Mouse (Mus musculus) kidney, postnatal 25 days (tissue): ENCODE measurements at regions not wholly inside any gene's neighbourhood (a gene's known extent, or its start where the extent isn't known, plus 50 kb on each side); places are given as distances from the start of the nearest gene placed in this dataset.

Experiments
- DNase-seq, 2 experiments: peaks; one replicate each; pipeline ENCODE4 v3.0.0; 2021; ENCODE audit warnings: mixed read lengths in 2 of 2

DNA sequence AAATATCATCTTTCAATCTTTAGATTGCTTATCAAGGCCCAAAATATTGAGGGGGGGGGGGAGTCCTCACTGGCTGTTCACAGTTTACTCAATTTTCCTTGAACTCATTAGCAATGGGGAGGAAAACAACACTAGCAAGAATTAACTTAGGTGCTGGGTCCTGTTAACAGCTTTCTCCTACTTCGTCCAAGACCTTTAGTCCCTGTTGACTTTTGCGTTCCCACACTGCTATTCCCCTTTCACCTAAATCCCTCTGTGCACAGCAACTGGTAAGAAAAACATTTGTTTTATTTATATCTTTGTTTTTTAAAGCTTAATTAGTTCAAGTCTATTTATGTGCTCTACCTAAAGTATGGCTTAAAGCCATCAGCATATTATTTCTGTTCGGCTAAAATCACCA lies 240.3 kb downstream of the Rnf152 start:
- DNase-seq, result peak; percentile 7 to 51

DNA sequence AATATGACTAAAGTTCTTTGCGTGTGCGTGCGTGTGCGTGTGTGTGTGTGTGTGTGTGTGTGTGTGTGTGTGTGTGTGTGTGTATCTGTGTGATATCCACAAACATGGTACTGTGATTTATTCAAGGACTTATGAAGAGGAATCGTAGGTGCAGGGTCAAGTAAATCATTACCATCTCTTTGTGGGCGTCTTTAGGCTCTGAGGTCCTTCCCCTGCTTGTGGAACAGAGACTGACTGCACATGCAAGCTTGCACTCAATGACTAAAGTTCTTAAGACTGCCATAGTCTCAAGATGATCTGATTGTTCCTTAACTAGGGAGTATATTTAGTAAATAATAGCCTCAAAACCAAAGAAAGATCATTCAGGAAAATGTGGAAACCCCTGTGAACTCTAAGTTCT lies 241.1 kb downstream of the Rnf152 start:
- peak; percentile 17 to 59 for DNase-seq

DNA sequence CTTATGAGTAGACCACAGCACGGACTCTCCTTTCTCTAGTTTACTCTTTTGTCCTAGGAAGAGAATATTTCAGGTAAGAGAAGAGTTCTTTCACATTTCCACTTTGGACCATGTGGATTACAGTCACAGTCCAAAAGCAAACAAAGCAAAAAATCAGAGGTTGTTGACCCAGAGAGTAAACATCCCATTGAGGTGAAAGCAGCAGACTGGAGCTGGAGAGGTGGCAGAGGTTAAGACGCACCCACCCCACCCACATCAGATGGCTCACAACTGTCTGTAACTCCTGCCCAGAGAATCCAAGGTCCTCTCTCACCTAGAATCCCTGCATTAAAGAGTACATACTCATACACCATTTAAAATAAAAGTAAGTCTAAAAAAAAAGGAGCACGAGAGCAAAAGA lies 241.7 kb downstream of the Rnf152 start:
- DNase-seq, result peak; percentile 44 to 85

DNA sequence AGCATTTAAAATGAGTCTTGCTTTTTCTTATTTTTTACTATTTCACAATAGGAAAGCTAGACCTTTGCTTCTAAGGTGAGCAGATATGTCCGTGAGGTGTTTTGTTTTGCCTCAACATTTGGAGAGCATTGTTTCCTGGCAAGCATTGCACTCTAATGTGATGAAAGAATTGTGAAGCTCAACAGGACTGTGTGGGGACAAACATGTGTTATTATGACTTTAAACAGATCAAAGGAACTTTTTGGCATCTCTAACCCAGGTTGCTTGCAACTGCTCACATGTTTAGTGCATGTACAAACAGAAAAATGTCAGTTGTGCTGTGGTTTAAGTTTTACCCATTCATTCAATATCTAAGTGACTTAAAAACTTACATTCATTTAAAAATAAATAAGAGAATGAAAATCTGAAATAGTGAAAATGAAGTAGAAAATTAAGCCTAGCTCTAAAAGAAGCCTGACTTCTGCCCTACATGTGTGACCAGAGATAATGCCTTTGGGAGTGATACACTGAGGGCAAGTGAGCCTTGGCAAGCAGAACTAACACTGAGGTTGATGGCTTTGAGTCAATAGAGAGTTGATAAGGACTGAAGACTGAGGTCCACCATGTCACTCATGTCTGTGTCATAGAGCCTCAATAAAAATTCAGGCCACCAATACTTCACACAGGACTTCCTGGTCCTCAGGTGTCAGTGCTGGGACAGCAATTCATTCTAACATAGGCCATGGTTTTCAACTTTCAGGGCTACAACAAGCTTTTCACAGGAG lies 243.6 kb downstream of the Rnf152 start:
- no peak for DNase-seq

DNA sequence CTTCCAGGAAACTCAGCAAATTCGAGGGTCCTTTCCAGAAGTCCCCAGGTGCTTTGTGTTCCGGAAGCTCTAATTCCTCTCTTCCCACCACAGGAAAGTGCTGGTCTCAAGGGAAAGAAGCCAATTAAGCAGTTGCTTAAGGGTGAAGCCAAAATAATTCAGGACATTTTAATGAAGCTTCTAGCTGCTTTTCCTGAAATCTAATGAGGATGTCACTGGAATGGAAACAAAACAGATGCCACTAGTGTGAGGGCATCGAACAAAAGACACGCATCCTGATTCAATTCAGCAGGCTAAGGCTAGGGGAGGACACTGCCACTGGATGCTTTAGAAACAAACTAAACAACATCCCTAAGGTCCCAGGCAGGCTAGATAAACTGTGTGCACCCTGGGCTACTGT lies 245.3 kb downstream of the Rnf152 start:
- no peak for DNase-seq

DNA sequence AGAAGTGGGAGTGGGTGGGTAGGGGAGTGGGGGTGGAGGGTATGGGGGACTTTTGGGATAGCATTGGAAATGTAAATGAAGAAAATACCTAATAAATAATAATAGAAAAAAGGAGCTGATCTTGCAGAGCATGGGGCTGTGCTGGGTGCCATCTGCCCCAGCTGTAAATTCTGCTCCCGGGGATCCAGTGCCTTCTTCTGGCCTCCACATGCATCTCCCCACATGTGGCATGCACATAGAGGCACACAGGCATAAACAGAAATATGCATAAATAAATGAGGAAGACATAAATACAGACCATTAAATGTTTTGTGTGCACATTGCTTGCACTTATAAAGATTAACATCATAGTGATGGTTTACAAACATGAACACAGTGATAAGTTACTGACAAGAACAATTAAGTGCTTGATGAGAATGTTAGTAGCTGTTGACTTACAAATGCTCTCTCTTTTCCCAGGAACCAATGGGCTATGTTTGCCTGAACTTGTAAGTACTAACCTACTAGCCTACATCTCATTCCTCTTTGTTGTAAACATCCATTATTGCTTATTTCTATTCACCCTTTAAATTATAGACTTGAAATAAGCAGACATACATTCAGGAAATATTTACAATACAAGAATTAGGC lies 245.8 kb downstream of the Rnf152 start:
- no peak for DNase-seq

DNA sequence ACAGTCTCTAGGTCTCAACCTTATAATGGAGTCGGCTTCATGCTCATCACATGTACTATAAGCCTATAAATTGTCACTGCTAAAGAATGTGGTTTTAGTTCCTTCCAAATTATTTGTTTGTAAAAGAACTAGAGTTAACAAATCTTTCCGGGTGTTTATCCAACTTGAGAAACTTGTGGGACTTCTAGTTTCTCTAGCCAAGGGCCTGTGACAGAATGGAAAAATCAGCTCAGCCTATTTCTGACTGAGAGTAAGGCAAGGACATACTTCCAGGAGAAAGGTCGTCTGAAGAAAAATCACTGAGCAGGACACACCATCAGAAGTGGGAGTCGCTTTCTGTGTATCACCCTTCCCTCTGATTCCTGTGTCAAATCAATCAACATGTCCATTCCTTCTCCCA lies 248.7 kb downstream of the Rnf152 start:
- no peak for DNase-seq

DNA sequence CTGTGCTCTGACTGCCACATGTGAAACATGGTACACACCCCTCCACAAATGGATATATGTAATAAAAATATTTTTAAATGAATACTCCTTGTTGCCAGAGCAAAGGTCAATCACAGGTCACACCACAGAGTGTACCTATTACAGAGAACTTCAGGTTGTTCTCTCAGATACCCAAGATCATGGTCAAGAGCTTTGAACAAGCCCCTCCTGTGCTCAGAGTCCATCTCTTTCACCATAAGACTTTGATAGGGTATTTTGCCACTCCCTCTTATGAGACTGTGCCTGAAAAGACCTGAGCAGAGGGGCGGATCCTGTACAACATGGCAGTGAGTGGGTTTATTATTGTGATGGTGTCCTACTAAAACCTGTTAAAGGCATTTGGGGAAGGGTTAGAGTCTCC lies 249.3 kb downstream of the Rnf152 start:
- DNase-seq, result no peak

DNA sequence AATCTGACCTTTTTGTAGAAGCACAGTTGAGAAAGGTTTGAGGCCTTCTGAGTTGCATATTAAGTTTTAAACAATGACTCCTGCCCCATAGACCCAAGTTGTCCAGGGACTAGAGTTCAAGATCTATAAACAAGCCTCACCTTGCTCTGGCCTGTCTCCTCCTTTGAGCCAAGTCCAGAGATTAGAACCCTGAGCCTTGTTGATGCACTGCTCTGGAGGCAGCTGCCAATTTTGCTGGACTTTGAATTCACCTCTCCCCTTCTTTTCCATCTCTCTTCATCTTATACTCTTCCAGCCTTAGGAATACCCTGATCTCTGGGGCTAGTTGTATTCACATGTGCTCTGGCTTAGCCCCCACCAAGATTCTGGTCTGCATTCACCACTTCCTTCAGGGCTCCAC lies 251.3 kb downstream of the Rnf152 start:
- no peak for DNase-seq

DNA sequence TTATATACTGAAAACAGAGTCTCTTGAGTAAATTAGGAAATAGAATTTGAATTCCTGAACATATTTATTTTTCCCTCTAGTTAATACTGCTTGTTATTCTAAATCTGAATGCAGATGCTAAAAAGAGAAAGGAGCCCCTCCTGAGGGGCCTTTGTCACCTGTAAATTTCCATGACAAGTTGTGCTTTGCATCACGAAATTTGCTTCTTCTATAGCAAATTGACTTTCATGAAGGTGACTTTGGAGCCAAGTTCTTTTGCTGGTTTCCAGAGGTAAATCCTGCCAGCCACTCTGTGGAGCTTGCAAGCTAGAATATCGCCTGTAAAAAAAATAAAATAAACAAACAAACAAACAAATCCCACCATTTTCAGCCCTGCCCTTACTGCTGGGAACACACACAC lies 261.4 kb downstream of the Rnf152 start:
- DNase-seq, result no peak

DNA sequence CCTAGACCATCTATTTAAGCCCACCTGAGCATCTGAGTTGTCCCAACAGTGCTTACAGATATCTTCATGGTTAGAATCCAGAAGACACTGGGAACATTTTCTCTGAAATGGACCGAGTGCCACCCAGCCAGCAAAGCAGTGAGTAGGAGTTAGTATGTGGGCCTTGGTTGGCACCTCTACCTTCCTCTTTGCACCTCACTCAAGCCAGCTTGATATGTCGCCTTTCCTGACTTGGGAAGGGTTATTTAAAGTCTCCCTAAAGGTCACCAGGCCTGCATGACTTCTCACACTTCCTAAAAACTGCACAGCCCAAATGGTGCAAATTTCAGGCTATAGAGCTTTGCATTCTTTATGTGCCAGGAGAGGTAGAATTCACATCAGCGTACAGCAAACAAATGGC lies 262.0 kb downstream of the Rnf152 start:
- no peak for DNase-seq

DNA sequence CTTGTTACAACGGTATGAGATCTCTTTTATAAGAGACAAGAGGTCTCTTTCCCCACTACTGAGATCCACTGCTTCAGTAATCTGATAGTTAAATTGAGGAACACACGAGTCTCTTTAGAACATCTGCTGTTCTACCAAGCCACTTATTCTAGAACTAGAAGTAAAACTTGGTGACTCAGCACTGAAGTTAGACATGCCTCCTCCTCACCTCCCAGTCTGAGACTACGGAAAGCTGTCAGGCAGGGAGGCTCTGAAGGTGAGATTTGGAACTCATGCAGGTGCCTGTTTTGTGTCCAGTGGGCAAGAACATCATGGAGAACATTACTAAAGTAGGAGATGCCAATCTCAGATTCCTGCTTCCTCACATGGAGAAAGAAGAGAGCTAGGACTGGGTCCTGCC lies 262.6 kb downstream of the Rnf152 start:
- no peak for DNase-seq

DNA sequence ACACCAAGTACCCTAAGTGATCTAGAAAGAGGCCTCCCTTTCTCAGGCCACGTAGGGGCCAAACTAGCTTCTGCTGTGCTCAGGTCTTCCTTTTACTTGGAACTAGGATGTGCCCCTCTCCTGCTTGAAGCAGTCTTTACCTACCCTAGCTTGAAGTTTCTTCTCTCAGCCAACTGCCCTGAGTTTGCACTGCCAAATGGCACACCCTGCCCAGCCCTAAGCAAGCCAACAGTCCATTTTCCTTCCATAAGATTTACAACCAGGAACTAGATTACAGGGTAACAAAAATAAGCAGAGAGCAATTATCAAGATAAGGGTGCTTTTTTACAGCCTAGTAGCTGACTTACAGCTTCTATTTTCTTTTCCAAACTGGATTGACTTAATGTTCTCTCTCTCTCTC lies 263.5 kb downstream of the Rnf152 start:
- DNase-seq, result peak in 1 of 2 experiments; percentile 51

DNA sequence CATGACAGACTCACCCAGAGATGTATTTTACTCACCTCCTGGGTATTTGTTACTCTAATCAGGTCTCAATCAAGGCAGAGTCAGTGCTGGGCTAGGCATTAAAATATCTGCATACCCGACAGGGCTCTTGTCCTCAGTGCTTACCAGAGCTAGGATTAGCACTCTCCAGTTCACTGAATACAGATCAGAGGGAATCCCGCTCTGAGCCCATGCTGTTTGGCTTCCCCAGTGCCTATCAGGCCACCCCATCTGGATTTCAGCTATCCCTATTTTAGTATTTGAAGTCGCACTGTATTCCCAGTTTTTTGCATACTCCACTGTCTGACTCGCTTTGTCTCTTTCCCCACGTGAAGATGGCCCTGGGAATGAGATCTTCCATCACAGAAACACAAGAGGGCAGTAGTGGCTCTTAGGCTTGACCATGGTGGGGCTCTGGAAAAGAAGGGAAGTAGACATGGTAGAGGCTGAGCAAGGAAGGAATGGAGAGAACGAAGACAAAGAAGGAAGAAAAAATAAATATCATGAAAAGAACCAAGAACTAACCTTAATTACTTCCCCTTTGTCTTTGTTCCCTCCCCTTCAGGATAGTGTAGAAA lies 264.1 kb downstream of the Rnf152 start:
- DNase-seq, result peak; percentile 29 to 57

DNA sequence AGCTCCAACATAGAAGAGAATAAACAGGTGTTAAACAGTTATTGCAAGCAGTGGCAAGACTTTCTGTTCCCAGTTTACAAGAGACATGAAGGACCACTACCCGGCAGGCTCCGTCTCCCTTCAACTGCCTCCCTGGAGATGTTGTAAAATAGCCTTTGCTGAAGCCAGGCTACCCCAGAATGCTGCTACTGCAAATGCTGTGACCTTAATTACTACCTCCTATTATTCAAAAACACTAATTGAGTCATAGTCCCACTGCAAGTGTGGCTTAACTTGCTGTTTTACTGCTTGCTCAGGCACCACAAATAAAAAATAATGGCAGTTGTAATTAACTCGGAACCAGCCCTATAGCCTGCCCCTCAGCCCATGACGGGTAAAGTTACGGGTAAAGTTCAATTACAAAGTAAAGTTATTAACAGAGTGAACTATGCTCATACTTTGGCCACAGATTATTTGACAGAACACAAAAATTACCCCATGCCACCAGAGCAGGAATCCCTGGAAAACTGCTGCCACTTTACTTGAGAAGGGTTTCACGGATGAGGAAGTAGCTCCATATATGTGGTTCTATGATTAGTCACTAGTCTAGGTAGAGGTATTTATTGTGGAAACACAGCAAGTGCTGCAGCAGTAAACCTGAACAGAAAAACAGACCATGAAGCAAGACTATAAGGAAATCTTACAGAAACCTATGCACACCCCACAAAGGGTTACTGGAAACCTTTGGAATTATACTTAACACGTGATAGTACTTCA lies 267.6 kb downstream of the Rnf152 start:
- DNase-seq, result no peak

DNA sequence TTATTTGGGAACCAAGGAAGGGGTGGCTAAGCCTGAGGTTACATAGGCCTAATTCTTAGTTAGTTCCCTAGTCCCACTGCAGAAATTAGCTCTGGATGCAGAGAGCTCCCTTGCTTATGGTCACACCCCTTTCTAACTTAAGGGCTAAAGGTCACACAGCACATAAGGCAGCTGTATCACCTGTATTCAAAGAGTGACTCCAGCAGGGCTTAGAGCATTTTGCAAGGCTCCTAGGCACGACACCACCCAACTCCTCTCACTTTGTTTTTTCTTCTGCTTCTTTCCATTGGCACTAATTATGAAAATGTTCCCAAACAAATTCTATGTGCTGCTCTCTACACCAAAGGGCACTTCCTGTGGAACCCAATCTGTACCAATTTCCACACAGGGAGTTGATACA lies 268.9 kb downstream of the Rnf152 start:
- DNase-seq, result no peak

DNA sequence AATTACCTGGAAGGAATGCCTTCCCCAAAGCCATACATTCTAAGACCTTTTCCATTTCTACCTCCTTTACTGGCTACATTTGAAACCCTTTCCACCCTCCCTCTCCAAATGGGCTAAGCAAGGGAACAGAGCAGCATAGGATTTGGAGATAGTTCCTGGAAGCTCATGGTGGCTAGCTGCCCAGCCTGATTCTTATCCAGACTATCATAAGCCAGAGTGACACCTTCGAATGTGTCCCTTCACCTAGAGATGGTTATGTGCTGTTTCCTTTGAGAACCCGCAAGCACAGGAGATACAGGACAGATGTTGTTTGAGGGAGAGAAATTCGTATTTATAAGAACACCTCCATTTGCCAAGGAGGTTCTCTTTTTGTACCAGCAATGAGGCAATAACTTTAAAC lies 272.0 kb downstream of the Rnf152 start:
- no peak for DNase-seq

DNA sequence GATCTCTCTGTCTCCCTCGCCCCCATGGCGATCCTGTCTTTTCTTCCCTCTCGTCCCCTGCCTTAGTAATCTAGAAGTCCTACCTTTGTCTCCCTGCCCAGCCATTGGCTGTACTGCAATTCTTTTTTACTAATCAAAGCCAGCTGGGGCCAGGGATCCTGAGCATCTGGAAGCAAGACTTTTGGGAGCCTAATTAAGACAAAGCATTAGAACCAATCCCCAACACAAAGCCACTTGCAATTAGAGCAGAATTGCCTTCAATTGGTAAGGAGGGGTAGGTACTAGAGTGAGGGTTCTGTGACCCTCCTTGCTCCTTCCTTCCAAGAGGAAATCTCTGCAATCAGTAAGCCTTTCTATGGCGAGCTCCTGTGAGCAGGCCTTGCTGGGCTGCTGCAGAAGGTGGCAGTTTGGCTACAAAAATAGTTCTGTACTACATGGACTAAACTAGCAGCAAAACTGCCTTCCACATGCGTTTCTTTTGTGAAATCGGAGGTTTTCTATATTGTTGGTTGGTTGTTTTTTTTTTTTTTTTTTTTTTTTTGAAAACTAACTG lies 272.9 kb downstream of the Rnf152 start:
- DNase-seq, result no peak

DNA sequence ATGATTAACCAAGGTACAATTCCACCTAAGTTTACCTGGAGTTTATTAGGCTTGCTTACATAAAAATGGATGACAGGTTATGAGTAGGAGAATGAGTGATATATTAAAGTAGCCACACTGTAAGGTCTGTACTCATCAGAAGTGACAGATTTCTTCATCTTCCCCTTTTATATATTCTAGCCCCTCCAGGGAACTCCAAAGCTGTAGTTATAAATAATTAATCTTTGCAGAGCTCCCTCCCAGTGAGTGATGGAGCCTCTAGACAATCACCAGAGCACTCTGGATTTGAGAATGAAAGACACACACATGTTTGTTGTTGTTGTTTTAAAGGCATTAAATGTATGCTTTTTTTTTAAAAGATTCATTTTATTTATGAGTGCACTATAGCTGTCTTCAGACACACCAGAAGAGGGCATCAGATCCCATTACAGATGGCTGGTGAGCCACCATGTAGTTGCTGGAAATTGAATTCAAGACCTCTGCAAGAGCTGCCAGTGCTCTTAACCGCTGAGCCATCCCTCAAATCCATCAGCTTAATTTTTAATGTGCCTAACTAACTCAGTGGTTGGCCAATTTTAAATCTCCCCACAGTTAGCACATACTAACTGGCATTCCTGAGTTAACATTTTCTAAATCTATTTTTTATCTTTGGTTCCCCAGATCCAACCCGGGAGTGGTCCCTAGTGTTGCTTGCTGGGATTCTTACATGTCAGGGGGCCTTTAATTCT lies 273.5 kb downstream of the Rnf152 start:
- no peak for DNase-seq

DNA sequence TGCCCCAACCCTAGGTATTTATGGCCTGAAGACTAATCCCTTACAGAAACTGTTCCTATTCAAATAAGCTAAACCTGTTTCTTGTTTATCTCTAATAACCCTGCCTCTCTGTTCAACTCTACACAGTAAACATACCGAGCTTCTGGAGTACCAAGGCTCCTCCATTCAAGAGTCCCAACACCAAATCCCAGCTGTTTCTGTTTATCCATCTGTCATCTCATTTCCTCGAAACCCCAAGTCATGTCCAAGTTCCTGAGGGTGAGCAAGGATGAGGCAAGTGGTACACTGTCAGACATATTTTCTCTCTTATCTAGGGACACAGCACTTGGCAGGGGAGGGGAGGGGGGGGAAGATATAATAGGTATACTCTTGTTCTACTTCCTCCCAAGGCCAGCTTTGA lies 274.6 kb downstream of the Rnf152 start:
- no peak for DNase-seq

DNA sequence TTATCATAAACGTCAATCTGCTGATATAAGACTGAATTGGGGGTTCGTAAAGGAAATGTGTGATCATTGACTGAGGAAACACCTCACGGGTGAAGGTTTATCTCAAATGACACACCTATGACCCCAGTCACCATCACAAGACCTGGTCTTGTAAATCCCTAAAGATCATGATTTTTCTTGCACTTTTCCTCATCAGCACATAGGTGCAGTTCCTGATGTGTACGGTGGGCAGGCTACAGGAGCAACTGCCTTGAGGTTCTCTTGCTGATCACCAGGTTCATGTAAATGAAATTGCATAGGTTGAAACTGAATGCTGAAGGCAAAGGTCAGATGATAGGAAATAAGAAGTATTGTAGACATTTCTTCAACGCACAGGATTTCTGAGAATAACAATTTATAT lies 277.1 kb downstream of the Rnf152 start:
- no peak for DNase-seq

DNA sequence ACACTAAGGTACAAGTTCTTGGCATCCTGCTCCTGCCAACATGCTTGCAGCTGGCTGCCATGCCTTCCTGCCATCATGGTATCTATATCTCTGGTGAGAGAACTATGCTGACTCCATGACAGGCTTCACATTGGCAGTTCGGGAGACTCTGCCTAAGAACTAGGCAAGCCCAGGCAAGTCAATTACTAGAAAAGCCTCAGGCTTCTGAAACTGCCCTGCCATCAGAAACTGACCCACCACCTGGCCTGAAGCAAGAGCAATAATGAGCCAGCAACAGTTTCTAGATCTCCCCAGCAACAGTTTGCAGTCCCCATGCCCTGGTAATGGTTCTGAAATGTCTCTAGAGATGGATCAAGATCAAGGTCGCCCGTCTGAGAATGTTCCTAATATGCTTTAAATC lies 280.8 kb downstream of the Rnf152 start:
- no peak for DNase-seq

DNA sequence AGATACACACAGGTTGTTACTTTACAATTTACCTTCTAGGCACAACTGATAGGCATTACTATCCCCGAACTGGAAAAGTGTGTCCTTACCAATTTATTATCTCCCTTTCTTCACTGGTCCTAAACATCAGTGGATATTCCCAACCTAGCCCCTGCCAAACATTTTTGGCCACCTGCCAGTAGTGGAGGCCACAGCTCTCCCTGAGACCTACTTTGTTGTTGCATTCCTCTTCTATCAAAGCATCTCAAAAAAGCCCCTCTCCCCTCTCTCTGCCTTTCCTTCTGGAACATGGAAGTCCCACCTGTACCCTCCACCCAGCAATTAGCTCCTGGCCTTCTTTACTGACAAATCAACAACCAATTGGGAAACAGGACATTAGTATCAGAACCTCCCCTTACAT lies 282.2 kb downstream of the Rnf152 start:
- DNase-seq, result no peak
